Mouse (Mus musculus) T-helper 2 cell (primary cell): ENCODE measurements around the gene Alg6.

Experiments used
- in situ Hi-C: fragments of 300-600 bp; cut with MboI, MseI; formaldehyde crosslinking; loops from one replicate; pipeline ENCODE4 v1.15.1; 2025; ENCODE audit warnings: high pct_unique_total_duplicates

Alg6 gene

DNA sequence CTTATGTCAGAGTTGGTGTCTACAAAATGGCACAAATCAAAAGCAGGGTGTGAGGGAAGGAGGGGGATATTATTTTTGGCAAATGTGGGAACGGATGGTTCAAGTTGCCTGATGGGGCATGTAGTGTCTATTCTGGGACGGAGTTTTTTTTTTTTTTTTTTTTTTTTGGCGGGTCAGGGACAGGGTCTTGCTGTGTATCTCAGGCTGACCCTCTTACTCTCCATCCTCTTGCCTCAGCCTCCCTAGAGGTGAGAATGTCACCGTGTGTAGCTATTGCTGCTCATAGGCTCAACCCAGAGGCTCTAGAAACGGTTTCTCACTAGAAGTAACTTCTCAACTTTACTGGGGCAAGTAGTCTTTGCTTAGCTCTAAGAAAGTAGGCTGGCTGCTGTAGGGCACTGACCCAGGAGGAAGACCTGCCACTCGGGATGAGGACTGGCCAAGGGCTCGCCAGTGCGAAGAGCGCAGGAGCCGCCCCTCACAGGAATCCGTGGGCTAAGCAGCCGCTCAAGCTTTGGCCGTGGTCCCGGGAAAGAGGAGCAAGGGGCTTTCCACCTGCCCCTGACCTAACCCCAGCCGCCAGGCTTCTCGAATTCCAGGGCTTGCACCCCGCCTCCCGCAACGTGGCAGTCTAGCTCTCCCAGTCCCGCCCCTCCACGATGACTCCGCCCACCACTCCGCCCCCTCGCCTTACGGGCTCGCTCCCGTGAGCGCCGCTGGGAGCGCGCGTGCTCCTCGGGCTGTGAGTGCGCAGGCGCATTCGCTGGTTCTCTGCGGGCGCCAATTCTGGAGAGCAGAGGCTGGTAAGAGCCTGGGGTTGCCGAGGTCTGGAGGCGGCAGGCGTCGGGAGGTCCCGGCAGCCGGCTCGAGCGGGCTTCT lies at the start of gene Alg6:
Alg6 (plus strand) TSS at position 761 of the 879 bp plus-strand sequence.
- in situ Hi-C loops = loop anchor here (5.0 to 25.0 kb wide), 2 partner anchors 48 to 778 kb away; no protein-coding TSS in a partner anchor

DNA sequence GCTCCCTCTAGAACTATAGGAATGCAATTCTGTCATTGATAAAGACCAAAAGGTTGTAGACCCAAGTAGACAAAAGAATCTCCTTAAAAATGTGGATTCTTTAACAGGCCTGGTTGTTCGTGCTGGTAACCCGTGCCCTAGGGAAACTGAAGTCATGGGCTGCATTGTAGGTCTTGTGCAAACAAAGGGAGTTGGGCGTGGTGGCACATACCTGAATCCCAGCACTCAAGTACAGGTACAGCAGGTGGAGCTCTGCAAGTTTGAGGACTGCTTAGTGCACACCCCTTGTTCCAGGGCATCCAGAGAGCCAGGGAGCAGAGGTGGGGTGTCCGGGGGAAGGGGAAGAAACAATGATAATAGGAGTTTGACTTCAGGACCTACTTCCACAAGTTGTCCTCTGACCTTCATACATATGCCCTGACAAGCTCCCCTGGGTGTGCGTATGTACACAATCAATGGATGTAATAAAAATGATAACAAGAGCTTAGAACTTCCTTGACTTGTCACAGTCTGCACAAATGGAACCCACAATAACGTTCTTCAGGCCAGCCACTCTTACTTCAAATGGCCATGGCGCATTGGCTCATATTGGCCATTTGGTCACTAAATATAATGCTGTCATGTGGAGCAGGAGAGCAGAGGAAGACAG lies 45.1 kb upstream of the Alg6 start:
- in situ Hi-C loops = no loop called here

GRCm38 (mm10) chr4:99675191-99675590 lies 40.3 kb upstream of the Alg6 start:
- in situ Hi-C loops = loop anchor here (25.0 kb wide), 1 partner anchor 212 kb away; no protein-coding TSS in a partner anchor

DNA sequence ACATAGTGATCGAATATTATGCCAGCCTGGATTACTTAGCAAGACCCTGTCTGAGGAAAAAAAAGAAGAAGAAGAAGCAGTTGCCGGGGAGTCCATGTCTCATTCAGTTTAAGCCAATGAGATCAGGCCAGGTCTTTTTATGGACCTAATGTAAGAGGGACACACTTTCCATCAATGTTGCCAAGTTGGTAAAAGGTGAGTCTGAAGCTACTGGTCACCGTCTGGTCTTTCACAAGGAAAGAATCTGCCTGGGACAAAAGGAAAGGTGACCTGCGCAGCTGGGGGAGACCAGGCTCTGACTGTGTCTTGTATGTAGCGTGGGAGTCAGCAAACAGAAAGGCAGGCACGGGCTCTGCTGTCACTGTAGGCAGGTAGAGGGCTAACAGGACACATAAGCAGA lies 31.5 kb upstream of the Alg6 start:
- in situ Hi-C loops = loop anchor here (25.0 kb wide), 1 partner anchor 203 kb away; no protein-coding TSS in a partner anchor

- in situ Hi-C loops = loop anchor here (25.0 kb wide), 1 partner anchor 201 kb away; no protein-coding TSS in a partner anchor
Observed at GRCm38 (mm10) chr4:99686308-99686707, 29.2 kb upstream of the Alg6 start.

DNA sequence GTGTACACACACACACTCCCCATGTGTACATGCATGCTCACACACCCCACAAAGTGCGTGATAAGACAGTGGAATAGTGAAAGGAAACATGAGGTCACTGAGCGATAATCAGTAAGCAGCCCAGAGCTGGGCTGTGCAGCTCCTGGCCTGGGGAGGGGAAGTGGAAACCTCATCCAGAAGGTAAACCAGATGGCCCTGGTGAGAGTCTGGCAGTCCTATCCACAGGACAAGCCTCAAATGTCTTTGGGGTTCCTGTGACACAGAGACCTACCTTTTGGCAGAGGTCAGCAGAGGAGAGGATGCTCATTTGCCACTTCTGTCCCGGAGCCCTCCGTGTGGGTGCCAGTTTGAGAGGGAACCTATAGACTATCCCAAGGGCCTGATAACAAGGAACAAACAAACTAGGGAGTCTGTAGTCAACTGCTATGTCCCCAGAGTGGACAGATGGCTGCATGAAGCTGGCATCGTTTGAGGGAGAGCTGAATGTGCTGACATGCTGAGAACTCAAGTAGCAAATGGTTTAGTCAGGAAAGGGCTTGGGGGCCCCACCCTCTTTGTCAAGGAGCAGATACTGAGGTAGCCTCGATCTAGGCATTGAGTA lies 2.8 kb upstream of the Alg6 start:
- in situ Hi-C loops = loop anchor here (5.0 to 25.0 kb wide), 2 partner anchors 45 to 775 kb away; no protein-coding TSS in a partner anchor

- in situ Hi-C loops = loop anchor here (5.0 to 25.0 kb wide), 2 partner anchors 47 to 777 kb away; no protein-coding TSS in a partner anchor
Observed at GRCm38 (mm10) chr4:99713971-99714370, 1.5 kb upstream of the Alg6 start.

DNA sequence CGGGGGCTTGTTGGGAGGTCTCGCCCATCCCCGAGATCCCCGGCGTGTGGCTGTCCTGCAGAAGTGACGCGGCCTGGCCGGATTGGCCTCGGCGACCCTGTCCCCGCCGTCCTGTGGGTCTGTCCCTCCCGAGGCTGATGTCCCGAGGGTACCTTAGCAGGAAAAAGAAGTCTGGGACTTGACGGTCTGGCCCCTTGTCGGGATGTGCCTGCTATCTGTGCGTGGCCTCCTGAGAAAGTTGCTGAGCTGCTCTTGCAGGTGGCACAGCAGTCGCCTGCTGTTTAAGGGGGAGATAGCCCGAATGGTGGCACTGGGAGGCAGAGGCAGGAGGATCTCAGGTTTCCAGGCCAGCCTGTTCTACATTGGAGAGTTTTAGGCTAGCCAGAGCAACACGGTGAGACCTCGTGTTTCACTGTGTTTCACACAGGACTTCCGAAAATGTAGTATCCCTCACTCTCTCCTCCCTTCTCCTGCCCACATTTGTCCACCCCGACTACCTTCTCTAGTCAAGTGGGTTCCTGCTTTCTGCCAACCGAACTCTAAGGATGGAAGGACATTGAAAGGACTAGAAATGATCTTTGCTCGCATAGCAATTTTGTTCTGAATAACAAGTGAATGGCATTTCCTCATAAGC lies 436 bp downstream of the Alg6 start:
- in situ Hi-C loops = loop anchor here (25.0 kb wide), 1 partner anchor 779 kb away; no protein-coding TSS in a partner anchor

GRCm38 (mm10) chr4:99717905-99718304 lies 2.4 kb downstream of the Alg6 start:
- in situ Hi-C loops = loop anchor here (25.0 kb wide), 1 partner anchor 781 kb away; no protein-coding TSS in a partner anchor

DNA sequence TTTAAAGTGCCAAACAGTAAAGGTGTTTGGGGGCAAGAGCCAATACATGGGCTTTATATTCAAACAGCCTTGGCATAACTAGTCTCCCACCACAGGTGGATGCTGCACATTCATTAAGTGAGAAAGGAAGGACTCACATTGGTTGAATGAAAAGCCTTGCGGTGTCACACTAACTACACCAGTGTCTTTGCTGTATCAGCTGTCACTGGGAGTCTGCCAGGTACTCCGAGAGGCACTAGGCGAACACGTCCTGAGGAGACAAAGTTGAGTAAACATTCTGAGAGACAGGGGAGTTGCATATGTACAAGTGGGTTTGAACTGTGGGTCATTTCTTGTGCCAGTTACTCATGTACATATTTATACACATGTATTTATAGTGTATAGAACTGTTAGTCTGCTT lies 8.9 kb downstream of the Alg6 start:
- in situ Hi-C loops = loop anchor here (25.0 kb wide), 1 partner anchor 787 kb away; no protein-coding TSS in a partner anchor

- in situ Hi-C loops = no loop called here
Observed at GRCm38 (mm10) chr4:99725914-99726451, 10.5 kb downstream of the Alg6 start.

GRCm38 (mm10) chr4:99739836-99740235 lies 24.4 kb downstream of the Alg6 start:
- in situ Hi-C loops = no loop called here

DNA sequence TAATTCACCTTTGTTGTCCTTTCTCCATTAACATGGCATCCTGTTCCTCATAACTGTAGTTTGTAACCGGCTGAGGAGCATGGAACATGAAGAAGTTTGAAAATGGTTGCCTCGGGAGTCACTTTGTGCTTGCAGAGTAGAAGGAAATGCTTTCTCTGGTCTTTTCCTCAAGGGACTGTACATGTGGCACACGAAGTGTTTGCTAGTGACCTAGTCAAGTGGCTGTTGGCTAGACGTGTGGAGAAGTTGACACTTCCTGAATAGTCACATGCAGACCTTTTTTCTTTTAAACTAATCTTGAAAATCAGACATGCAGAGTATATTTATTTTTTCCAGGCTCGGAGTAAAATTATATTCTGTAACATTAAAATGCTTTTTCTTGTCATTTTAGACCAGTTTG lies 37.0 kb downstream of the Alg6 start:
- in situ Hi-C loops = no loop called here

DNA sequence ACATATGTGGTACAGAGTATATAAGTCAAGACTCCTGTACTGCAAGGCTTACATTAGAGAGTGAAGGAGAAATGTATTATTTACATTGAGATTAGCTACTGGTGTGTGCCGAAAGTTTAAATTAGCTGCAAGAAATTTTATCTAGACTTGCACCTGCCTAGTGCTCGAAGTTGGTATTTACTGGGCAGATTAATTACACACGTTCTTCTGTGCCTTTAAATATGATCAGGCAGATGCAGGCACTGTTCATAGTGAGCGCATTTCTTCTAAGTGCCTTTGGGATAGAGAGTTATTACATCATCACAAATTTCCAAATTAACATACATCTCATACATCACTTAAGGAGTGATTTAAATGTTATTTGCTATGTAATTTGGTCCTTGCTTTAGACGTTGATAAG lies 50.8 kb downstream of the Alg6 start:
- in situ Hi-C loops = no loop called here

- in situ Hi-C loops = no loop called here
Observed at GRCm38 (mm10) chr4:99766753-99767152, 51.3 kb downstream of the Alg6 start.

DNA sequence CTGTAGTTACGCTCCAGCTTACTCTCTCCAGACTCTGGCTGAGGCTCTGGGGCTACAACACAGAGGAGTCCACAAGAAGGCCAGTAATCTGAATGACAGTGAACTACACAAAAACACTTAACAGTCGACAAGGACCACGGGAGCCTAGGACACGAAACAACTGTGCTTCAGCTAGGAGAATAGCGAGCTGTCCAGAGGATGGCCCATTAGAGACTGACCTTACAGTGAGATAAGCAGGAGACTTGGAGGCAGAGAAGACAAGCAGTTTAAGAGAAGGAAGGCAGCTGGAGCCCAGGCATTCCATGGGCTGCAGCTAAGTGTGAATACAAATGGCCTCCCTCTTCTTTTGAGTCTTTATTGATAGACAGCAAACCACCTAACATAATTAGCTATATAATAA lies 55.1 kb downstream of the Alg6 start:
- in situ Hi-C loops = no loop called here

DNA sequence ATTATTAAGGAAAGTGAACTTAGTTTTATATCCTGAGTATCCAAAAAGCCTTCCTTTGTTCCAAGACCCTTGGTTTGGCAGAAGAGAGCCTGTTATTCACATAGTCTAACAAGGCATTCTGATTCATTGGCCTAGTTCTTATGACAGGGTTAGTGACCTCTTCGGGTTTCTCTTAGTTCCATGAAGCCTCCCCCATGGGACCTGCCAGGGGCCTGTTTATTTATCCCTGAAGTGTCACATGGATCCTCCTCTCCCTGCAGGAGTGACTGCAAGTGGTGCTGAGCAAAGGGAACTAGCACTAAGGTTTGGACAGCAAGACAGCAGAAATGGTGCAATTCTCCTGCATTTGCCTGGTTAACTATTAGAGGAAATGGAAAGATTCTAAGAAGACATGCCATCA lies 57.6 kb downstream of the Alg6 start:
- in situ Hi-C loops = no loop called here

GRCm38 (mm10) chr4:99792365-99792764 lies 76.9 kb downstream of the Alg6 start:
- in situ Hi-C loops = no loop called here
